Mouse (Mus musculus) hindbrain, embryonic 12.5 days (tissue): ENCODE measurements around the gene Ess2. TPM values are rescaled to one million over a fixed set of nuclear protein-coding genes. Genes with fewer than 3 reads are reported as not detected.
"Not testable (repeated sequence)": the region's sequence is repeated elsewhere in the genome, so short reads cannot be mapped to it uniquely, and the experiment has no call there.

Experiments
- ATAC-seq: fragments of 200-750 bp; cut with Nextera tagmentation; 2 replicates; pipeline ENCODE4 v1.8.0; 2017; ENCODE audit warnings: moderate TSS enrichment; ENCODE audit not compliant: low FRiP score
- H3K27ac ChIP-seq: fragments of 300-500 bp; sonication (generic); 2 replicates; pipeline ENCODE4 v1.5.1; 2016; ENCODE audit warnings: mild to moderate bottlenecking
- H3K27me3 ChIP-seq: fragments of 300-500 bp; sonication (generic); 2 replicates; pipeline ENCODE4 v1.6.1; 2016; ENCODE audit warnings: mild to moderate bottlenecking
- H3K36me3 ChIP-seq: fragments of 300-500 bp; sonication (generic); 2 replicates; pipeline ENCODE4 v1.6.1; 2016; ENCODE audit warnings: mild to moderate bottlenecking
- H3K4me1 ChIP-seq: fragments of 300-500 bp; sonication (generic); 2 replicates; pipeline ENCODE4 v1.6.1; 2016
- H3K4me2 ChIP-seq: fragments of 300-500 bp; sonication (generic); replicated peaks from 2 replicates; pipeline ENCODE4 v1.6.1; 2016; ENCODE audit warnings: mild to moderate bottlenecking
- H3K4me3 ChIP-seq: fragments of 300-500 bp; sonication (generic); 2 replicates; pipeline ENCODE4 v1.5.1; 2016; ENCODE audit warnings: mild to moderate bottlenecking
- H3K9ac ChIP-seq: fragments of 300-500 bp; sonication (generic); 2 replicates; pipeline ENCODE4 v1.6.1; 2016; ENCODE audit warnings: mild to moderate bottlenecking, moderate library complexity
- H3K9me3 ChIP-seq: fragments of 300-500 bp; sonication (generic); replicated peaks from 2 replicates; pipeline ENCODE4 v1.6.1; 2016; ENCODE audit warnings: mild to moderate bottlenecking
- WGBS: fragments of 180-500 bp; shearing (Covaris S2); methylation state at CpG from one replicate; pipeline ENCODE4 v1.1.7; 2016; 5-methylcytosine and 5-hydroxymethylcytosine counted together
- polyA plus RNA-seq: library from polyadenylated mRNA; unstranded; fragments of >200 nt; fragmentation: Nextera tagmentation; extraction: Ambion mirVana; gene quantifications from 2 replicates; pipeline ENCODE4 v1.2.1, GENCODE M21; 2016

Gene Ess2
- 50.0 and 51.1 TPM in 2 replicates for polyA plus RNA-seq

DNA sequence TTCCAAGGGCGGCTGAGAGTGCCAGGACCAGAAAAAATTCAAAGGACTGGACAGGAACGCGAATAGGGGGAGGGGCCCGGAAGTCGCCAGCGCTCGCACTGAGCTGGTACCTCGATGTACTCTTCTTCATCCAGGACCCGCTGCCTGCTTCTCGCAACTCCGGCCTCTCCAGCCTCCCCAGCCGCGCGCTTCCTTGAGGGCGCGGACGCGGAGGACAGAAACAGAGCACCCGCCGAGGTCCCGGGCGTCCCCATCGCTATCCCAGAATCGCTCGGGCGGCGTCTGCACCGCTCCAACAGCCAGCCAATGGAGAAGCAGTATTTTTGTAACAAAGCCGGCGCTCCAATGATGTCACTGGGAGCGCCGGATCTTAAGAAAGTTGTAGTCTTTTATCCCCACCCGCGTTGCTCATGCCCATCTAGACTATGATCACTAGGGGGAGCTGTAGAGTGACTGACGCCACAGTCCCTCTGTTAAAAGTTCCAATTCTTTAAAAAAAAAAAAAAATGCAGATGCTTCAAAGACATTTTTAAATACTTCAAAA is at the start of gene Ess2:
Gene Ess2 (minus strand): TSS at position 297 of the 544 bp plus-strand sequence.
- peak; percentile 93 for ATAC-seq
- peak within 1 kb of the TSS; percentile 66 for H3K4me3 ChIP-seq
- H3K27ac ChIP-seq: peak within 1 kb of the TSS; percentile 40; the same call in 1 of the 2 replicates
- H3K9ac ChIP-seq: peak within 1 kb of the TSS; percentile 72
- under 1% methylated on average over 35 of the region's 35 CpGs for WGBS
- no peaks in the 10 kb centered on the region for H3K9me3 ChIP-seq
- H3K36me3 ChIP-seq: peaks cover 33% of the 10 kb centered on the region
- peak within 1 kb of the TSS; percentile 91 for H3K4me2 ChIP-seq
- H3K4me1 ChIP-seq: peaks cover 19% of the 10 kb centered on the region
- H3K27me3 ChIP-seq: peaks cover 46% of the 10 kb centered on the region

DNA sequence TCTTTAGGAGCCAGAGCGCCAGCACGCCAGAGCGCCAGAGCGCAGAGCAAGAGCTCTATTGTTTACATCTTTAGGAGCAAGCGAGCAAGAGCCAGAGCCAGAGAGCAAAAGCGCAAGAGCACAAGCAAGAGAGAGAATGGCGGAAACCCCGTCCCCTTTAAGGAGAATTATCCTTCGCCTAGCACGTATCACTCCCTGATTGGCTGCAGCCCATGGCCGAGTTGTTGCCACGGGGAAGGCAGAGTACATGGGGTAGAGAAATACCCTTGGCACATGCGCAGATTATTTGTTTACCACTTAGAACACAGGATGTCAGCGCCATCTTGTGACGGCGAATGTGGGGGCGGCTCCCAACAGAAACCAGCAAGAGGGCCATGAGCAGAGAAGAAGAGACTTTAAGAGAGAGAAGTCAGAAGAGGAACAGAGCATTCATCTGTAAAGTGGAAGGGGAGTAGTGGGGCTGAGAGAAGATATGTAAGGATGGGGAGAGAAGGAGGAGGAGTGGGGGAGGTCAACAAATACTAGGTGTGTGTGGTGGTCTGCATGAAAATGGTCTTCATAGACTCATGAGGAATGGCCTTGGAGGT is 45.0 kb upstream of the Ess2 start:
- not testable (repeated sequence) for H3K27me3 ChIP-seq, ATAC-seq
- WGBS: 95% methylated on average over 17 of the region's 17 CpGs

DNA sequence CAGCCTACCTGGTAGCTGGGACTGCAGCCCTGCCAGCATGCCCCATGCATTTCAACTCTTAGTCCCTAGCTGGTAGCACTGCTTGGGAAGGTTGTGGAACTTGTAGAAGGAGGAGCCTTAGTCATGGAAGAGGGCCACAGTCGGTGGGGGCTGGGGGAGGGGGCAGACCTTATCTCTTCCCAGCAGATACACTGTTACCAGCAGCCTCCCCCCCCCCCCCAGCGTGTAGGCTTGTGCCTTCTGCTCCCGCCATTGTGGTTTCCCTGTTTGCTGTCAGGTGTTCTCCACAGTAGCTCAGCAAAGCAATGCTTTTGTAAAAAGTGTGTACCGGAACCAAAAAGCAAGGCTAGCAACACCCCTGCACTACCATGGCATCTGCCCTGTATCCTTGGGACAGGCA is 40.5 kb upstream of the Ess2 start:
- Histone ChIP-seq H3K9me3 (no peaks in the 10 kb centered on the region), H3K9ac (no peak overlapping the region), H3K4me1 (peaks cover 13% of the 10 kb centered on the region), H3K4me3 (no peak overlapping the region), H3K4me2 (no peak overlapping the region), H3K36me3 (no peaks in the 10 kb centered on the region), H3K27me3 (no peaks in the 10 kb centered on the region), H3K27ac (no peak overlapping the region)
- ATAC-seq: no peak
- 78% methylated on average over 4 of the region's 4 CpGs for WGBS

More for the DNA sequence above, 45.0 kb upstream of the Ess2 start:
- not testable (repeated sequence) for H3K27ac ChIP-seq, H3K9me3 ChIP-seq, H3K4me3 ChIP-seq, H3K36me3 ChIP-seq, H3K4me2 ChIP-seq, H3K4me1 ChIP-seq, H3K9ac ChIP-seq

DNA sequence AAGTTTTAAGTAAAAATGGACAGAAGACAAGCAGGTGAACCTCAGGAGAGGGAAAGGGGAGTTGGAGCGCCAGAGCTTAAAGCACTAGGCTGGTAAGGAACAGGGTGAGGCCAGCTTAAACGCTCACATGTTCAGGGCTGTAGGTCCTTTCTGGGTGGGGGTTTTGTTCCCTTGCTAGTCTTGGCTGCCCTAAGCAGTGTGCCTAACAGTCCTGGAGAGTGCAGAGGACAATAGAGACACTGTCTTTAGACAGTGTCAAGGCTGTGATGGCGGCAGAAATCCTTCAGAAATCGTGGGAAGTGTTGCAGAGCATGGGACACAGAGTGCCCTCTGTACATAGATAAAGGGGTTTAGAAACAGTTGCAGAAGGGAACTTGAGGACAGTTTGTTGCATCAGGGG is 38.9 kb upstream of the Ess2 start:
- H3K4me2 ChIP-seq: no peak overlapping the region
- H3K9ac ChIP-seq: no peak overlapping the region
- H3K27ac ChIP-seq: peak overlapping the region; percentile 68
- no peak overlapping the region for H3K4me3 ChIP-seq
- WGBS: 50% methylated on average over 4 of the region's 4 CpGs
- no peaks in the 10 kb centered on the region for H3K36me3 ChIP-seq
- peak; percentile 61 for ATAC-seq
- no peaks in the 10 kb centered on the region for H3K9me3 ChIP-seq
- peaks cover 13% of the 10 kb centered on the region for H3K4me1 ChIP-seq
- H3K27me3 ChIP-seq: no peaks in the 10 kb centered on the region

DNA sequence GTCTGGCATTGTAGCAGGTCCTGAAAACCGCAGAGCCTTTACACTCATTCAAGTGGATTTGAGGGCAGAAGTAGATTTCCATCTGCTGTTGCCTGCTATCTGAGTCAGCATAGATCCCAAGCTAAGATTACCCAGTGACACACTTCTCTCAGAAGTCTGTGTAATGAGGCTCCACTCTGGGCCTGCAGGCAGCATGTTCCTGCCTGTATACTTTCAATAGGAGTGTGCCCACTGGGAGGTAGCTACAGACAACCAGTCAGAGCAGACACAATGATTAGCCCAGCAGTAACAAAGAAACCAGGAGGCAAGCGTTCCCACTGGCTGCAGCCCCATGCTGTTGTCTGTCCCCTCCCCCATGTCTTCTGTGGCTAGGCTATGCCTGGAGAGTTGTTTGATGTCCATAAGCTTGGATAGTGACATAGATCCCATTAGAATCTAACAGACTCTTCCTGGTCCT is 38.3 kb upstream of the Ess2 start:
- whole genome bisulfite sequencing: 16% methylated on average over 2 of the region's 2 CpGs
- no peak overlapping the region for H3K9ac ChIP-seq

DNA sequence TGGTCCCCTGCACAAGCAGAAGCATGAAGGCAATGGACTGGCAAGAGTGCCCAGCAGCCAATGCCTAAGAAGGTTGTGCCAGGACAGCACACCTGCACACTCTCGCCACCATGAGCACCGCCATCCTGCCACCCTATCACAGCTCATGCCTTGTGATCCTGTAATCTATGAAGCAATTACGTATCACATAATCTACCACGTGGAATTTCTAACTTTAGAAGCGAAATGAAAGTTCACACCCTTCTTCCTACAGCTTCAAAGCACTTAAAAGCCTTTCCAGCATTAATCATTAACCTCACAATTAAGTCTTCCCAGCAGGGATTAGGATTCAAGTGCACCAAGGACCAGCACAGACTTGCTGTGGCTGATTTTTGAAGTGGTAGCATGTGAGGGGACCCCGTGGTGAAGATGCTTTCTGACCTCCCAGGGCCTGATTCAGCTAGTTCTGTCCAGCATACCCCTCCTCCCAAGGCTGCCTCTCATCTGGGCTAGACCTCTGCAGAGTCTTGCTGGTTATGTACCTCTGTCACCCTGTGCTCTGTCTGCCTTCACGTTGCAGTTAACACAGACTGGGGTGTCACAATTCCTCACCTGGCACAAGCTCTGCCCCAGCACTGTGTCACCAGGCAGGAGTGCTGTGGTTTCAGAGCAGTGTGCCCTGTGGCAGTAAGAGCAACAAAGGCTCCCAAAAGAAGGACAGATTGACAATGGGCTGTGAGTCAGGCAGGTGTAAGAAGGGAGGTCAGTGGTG is 34.1 kb upstream of the Ess2 start:
- Histone ChIP-seq H3K27ac (no peak overlapping the region), H3K4me1 (peaks cover 12% of the 10 kb centered on the region), H3K9ac (no peak overlapping the region), H3K27me3 (no peaks in the 10 kb centered on the region), H3K4me3 (no peak overlapping the region), H3K4me2 (no peak overlapping the region), H3K9me3 (no peaks in the 10 kb centered on the region), H3K36me3 (no peaks in the 10 kb centered on the region)
- WGBS: 60% methylated on average over 7 of the region's 7 CpGs
- no peak for ATAC-seq

More for the DNA sequence above, 38.3 kb upstream of the Ess2 start:
- no peaks in the 10 kb centered on the region for H3K36me3 ChIP-seq
- no peaks in the 10 kb centered on the region for H3K9me3 ChIP-seq
- H3K4me2 ChIP-seq: no peak overlapping the region
- peak overlapping the region; percentile 68 for H3K27ac ChIP-seq
- H3K27me3 ChIP-seq: no peaks in the 10 kb centered on the region
- H3K4me3 ChIP-seq: no peak overlapping the region
- H3K4me1 ChIP-seq: peaks cover 13% of the 10 kb centered on the region
- ATAC-seq: peak; percentile 91

DNA sequence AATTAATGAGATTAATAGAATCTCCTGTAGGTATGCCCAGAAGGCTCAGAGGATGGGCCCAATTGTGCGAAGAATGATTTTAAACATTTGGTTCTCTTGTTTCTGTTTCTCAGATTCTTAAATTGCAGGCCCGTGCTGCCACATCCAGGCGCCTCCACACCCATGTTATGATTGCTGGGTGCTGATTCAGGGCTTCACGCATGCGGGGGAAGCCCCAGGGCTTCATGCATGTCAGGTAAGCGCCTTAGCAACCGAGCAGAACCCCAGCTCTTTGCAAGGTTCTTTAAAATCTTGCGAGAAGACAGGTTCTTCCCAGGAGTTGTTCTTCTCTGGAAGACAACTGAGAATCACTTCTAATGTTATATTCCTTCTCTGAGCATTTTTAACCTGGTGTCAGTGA is 32.3 kb upstream of the Ess2 start:
- ATAC-seq: no peak
- H3K4me2 ChIP-seq: no peak overlapping the region
- H3K27ac ChIP-seq: no peak overlapping the region
- H3K9me3 ChIP-seq: no peaks in the 10 kb centered on the region
- H3K36me3 ChIP-seq: no peaks in the 10 kb centered on the region
- no peak overlapping the region for H3K9ac ChIP-seq
- 0 out of 2 replicates have a peak, but pooled peaks cover 2% of the 10 kb centered on the region for H3K4me1 ChIP-seq
- H3K4me3 ChIP-seq: no peak overlapping the region
- H3K27me3 ChIP-seq: no peaks in the 10 kb centered on the region
- 71% methylated on average over 8 of the region's 8 CpGs for WGBS

DNA sequence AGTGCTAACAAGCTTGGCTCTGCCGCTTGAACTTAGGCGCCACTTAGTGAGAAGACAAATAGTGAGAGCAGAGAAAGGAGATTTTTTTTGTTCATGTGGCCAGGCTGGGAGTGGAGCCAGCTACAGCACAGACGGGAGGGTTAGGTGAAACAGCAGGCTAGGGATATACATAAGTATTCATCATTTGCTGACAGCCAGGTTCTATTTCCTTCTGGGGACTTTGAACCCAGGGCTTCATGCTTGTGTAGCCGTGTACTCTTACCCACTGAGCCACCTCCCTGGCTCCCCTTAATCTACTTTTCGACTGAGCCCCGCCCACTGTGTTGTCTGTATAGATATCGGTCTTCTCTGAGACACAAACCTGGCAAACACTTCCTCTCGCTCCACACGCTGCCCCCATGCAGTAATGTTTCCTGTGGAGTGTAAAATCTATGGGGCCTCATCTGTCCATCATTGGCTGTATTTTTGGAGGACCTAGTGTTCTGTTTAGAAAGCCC is 28.2 kb upstream of the Ess2 start:
- Histone ChIP-seq H3K36me3 (no peaks in the 10 kb centered on the region), H3K9me3 (no peaks in the 10 kb centered on the region), H3K27ac (no peak overlapping the region), H3K9ac (no peak overlapping the region), H3K4me3 (no peak overlapping the region), H3K4me1 (0 out of 2 replicates have a peak, but pooled peaks cover 2% of the 10 kb centered on the region), H3K27me3 (peaks cover 14% of the 10 kb centered on the region), H3K4me2 (no peak overlapping the region)
- 59% methylated on average over 9 of the region's 9 CpGs for WGBS
- ATAC-seq: no peak

DNA sequence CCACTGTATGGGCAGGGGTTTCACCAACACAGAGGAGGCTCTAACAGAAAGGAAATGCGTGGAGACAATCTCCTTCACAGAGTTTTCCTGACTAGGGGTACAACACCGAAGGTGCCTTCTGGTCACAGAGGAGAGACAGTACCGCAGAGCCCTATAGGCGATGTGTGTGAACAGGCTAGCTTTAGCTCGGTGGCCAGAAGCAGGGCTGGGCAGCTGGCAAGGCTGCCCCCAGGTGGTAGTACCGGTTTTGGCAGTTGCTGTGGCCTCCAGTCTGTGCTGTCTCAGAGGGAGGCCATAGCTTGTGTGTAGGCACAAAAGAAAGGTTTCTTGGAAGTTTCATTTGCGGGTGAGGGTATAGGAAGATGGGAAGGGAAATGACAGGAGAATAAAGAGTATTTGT is 27.7 kb upstream of the Ess2 start:
- ATAC-seq: peak; percentile 50; the same call in 1 of the 2 replicates
- H3K36me3 ChIP-seq: no peaks in the 10 kb centered on the region
- H3K4me3 ChIP-seq: no peak overlapping the region
- H3K27ac ChIP-seq: no peak overlapping the region
- H3K9me3 ChIP-seq: no peaks in the 10 kb centered on the region
- H3K9ac ChIP-seq: no peak overlapping the region
- 0 out of 2 replicates have a peak, but pooled peaks cover 2% of the 10 kb centered on the region for H3K4me1 ChIP-seq
- WGBS: 13% methylated on average over 7 of the region's 7 CpGs
- peaks cover 14% of the 10 kb centered on the region for H3K27me3 ChIP-seq
- no peak overlapping the region for H3K4me2 ChIP-seq

DNA sequence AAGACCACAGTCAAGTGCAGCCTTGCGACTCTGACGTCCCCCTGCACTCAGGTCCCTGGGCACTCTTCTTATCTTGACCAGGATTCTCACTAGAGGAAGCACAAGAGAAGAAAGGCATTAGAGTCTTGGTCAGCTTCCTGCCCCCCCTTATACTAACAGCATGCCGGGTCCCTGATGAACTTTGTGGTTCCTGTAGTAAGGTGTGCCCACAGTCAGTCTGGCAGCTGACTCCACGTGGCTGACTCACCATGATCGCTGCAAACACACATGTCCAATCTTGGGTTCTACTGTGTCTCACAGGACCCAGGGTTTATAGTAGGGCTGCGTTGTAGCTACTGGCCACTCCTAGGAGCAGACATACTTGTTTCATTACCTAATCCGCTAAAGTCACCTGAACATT is 27.0 kb upstream of the Ess2 start:
- H3K9me3 ChIP-seq: no peaks in the 10 kb centered on the region
- H3K4me2 ChIP-seq: no peak overlapping the region
- H3K4me3 ChIP-seq: no peak overlapping the region
- no peak overlapping the region for H3K9ac ChIP-seq
- no peak overlapping the region for H3K27ac ChIP-seq
- H3K27me3 ChIP-seq: peaks cover 17% of the 10 kb centered on the region
- no peak for ATAC-seq
- H3K4me1 ChIP-seq: 0 out of 2 replicates have a peak, but pooled peaks cover 2% of the 10 kb centered on the region
- H3K36me3 ChIP-seq: no peaks in the 10 kb centered on the region
- WGBS: 89% methylated on average over 7 of the region's 7 CpGs

DNA sequence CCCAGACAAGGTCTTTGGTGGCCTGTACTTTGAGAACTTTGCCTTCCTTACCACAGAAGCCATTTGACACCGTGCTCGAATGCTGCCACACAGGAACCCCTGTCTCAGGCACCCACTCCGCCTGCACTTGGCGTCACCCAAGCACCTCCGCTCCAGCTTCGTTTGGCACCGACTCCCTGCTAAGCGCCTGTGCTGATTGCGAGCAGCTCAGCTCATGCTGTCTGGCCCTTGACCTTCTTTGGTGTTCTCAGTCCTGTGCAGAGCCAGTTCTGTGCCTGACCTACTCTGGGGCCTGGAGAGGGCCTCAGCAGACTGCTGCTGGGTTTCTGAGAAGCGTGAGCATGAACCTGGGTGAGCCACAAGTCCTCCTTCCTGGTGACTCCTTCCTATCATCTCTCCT is 25.6 kb upstream of the Ess2 start:
- no peak overlapping the region for H3K27ac ChIP-seq
- 86% methylated on average over 10 of the region's 10 CpGs for WGBS
- ATAC-seq: no peak

DNA sequence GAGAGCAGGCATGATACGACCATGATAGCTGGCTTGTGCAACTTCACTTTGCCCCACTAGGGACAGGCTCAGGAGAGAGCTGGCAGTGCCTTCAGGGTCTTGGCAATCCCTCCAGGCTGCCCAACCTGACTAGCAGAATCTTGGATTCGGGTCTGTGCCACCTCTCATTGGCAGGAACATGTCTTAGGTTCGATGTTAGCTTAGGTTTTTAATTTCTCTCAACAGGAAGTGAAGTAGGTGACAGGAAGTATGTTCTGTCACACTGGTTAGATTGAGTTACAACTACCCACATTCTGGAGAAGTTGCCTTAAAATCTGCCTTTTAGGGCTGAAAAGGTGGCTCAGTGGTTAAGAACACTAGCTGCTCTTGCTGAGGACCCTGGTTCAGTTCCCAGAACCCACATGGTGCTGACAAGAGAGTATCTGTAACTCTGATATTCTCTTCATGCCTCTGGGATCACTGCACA is 23.3 kb upstream of the Ess2 start:
- no peak for ATAC-seq
- 0 out of 2 replicates have a peak, but pooled peaks cover 2% of the 10 kb centered on the region for H3K4me1 ChIP-seq
- no peaks in the 10 kb centered on the region for H3K9me3 ChIP-seq
- no peak overlapping the region for H3K4me3 ChIP-seq
- peaks cover 17% of the 10 kb centered on the region for H3K27me3 ChIP-seq
- no peak overlapping the region for H3K27ac ChIP-seq
- no peaks in the 10 kb centered on the region for H3K36me3 ChIP-seq
- no peak overlapping the region for H3K9ac ChIP-seq
- 81% methylated on average over 3 of the region's 3 CpGs for WGBS
- no peak overlapping the region for H3K4me2 ChIP-seq

More for the DNA sequence above, 25.6 kb upstream of the Ess2 start:
- no peak overlapping the region for H3K9ac ChIP-seq
- peaks cover 17% of the 10 kb centered on the region for H3K27me3 ChIP-seq
- no peak overlapping the region for H3K4me2 ChIP-seq
- no peaks in the 10 kb centered on the region for H3K36me3 ChIP-seq
- no peaks in the 10 kb centered on the region for H3K9me3 ChIP-seq
- 0 out of 2 replicates have a peak, but pooled peaks cover 2% of the 10 kb centered on the region for H3K4me1 ChIP-seq
- no peak overlapping the region for H3K4me3 ChIP-seq
